Mouse (Mus musculus) forebrain, embryonic 14.5 days (tissue): ENCODE measurements around the gene Adamts20. TPM values are rescaled to one million over a fixed set of nuclear protein-coding genes. Genes with fewer than 3 reads are reported as not detected.

ENCODE experiments used
- ATAC-seq: fragments of 200-750 bp; cut with Nextera tagmentation; 2 replicates; pipeline ENCODE4 v1.8.0; 2017; ENCODE audit warnings: mild to moderate bottlenecking, moderate library complexity
- DNase-seq: peaks from one replicate; pipeline ENCODE4 v3.0.0-alpha.2; 2015; ENCODE audit warnings: low spot score
- H3K27ac ChIP-seq: fragments of 300-500 bp; sonication (generic); 2 replicates; pipeline ENCODE4 v1.5.1; 2014; ENCODE audit warnings: low read depth, mild to moderate bottlenecking, control low read depth, low read length, moderate library complexity
- H3K27me3 ChIP-seq: fragments of 300-500 bp; sonication (generic); replicated peaks from 2 replicates; pipeline ENCODE4 v1.6.1; 2014; ENCODE audit warnings: low read length, control low read depth, mixed read lengths; ENCODE audit not compliant: control insufficient read depth, insufficient read depth
- H3K36me3 ChIP-seq: fragments of 300-500 bp; sonication (generic); 2 replicates; pipeline ENCODE4 v1.6.1; 2014; ENCODE audit warnings: low read length, control low read depth; ENCODE audit not compliant: control insufficient read depth, insufficient read depth
- H3K4me1 ChIP-seq: fragments of 300-500 bp; sonication (generic); 2 replicates; pipeline ENCODE4 v1.6.1; 2014; ENCODE audit warnings: antibody characterized with exemption, low read length, control low read depth; ENCODE audit not compliant: control insufficient read depth, insufficient read depth
- H3K4me2 ChIP-seq: fragments of 300-500 bp; sonication (generic); 2 replicates; pipeline ENCODE4 v1.6.1; 2014; ENCODE audit warnings: mild to moderate bottlenecking, control low read depth, low read length
- H3K4me3 ChIP-seq: fragments of 300-500 bp; sonication (generic); 2 replicates; pipeline ENCODE4 v1.5.1; 2014; ENCODE audit warnings: low read depth, low read length, control low read depth
- H3K9ac ChIP-seq: fragments of 300-500 bp; sonication (generic); 2 replicates; pipeline ENCODE4 v1.6.1; 2014; ENCODE audit warnings: mild to moderate bottlenecking, low read length, control low read depth, moderate library complexity
- H3K9me3 ChIP-seq: fragments of 300-500 bp; sonication (generic); replicated peaks from 2 replicates; pipeline ENCODE4 v1.6.1; 2016; ENCODE audit warnings: low read length, control low read depth, mixed read lengths; ENCODE audit not compliant: control insufficient read depth
- WGBS: fragments of 180-500 bp; shearing (Covaris S2); extraction: QIAGEN DNeasy Blood & Tissue Kit; methylation state at CpG from one replicate; pipeline ENCODE4 v1.1.7; 2014; 5-methylcytosine and 5-hydroxymethylcytosine counted together
- polyA plus RNA-seq: library from polyadenylated mRNA; unstranded; fragments of >200 nt; fragmentation: Nextera tagmentation; extraction: Ambion mirVana; gene quantifications from 2 replicates; pipeline ENCODE4 v1.2.1, GENCODE M21; 2014

Gene Adamts20
- polyA plus RNA-seq, 1 experiment from 2014 or later = 2.5 TPM

DNA sequence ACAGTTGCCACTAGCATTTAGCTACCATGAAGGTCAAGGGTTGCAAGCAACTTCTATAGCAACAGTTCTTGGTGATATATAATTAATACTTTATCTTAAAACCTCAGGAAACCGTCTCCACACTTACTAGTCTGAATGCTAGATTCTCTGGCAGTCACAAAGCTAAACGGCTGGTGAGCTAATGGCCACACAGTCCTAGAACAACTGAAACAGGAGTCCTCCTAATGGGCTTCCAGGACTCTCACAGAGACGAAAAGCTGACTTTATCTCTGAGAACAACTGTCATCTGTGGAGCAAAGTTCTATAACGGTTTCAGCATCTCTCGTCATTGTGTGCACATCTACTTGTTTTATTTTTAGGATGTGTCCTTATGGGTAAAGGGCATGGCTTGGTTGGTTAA, 15.0 kb upstream of the Adamts20 start:
- Histone ChIP-seq H3K4me1 (peaks cover 16% of the 10 kb centered on the region), H3K4me3 (no peak overlapping the region), H3K4me2 (no peak overlapping the region), H3K36me3 (no peaks in the 10 kb centered on the region), H3K27me3 (no peaks in the 10 kb centered on the region), H3K9me3 (no peaks in the 10 kb centered on the region), H3K9ac (no peak overlapping the region), H3K27ac (no peak overlapping the region)
- DNase-seq (no peak), ATAC-seq (no peak)
- WGBS = 81% methylated on average over 5 of the region's 5 CpGs

DNA sequence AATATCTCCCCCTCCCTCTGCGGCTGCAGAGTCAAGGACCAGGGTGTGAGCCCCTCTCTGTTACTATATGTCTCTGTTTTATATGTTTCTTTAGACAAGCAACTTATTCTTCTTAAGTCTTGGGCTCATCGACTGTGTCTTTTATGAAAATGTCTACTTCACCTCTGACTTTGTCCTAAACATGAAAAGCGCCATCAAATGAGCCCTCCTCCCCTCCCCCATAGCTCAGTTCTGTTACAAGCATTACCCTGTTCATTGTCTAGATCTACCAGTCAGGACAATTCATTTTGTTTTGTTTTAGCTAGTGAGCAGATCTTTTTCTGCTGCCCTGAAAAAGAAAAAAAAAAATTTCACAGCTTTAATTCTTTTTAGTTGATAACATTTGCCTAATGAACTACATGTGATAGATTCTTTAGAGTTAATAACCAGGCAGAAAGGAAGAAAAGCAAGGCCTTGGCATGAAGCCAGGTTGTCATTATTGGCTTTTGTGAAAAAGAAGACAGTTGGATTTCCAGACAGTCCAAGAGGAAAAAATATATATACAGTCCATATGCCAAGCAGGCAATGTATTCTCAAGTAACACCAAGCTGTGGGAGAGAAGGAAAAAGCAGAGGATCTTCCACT, 14.4 kb upstream of the Adamts20 start:
- ATAC-seq (0 out of 2 replicates have a peak, but pooled peaks have one; percentile 32), DNase-seq (peak; percentile 81)
- H3K9ac ChIP-seq = no peak overlapping the region
- no peaks in the 10 kb centered on the region for H3K27me3 ChIP-seq
- no peak overlapping the region for H3K4me3 ChIP-seq
- no peak overlapping the region for H3K27ac ChIP-seq
- H3K9me3 ChIP-seq = no peaks in the 10 kb centered on the region
- peaks cover 16% of the 10 kb centered on the region for H3K4me1 ChIP-seq
- H3K4me2 ChIP-seq = no peak overlapping the region
- 46% methylated on average over 3 of the region's 3 CpGs for WGBS
- no peaks in the 10 kb centered on the region for H3K36me3 ChIP-seq

DNA sequence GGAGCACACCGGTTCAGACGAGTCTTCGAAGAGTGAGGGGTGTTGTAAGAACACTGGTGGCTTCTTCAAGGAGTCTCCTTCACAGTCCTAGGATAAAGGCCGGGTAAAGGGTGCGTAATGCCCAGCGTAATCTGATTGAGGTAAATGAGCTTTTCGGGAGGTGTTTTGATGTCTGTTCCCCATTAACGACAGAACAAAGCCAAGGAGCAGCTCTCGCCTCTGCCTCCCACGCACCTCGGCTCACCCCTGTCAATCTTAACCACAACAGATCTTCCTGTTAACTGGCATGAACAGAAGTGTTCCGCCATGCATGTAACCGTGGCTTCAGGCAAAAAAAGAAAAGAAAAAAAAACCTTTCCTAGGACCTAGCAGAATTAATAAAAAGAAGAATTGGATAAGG, 13.5 kb upstream of the Adamts20 start:
- no peak overlapping the region for H3K4me2 ChIP-seq
- H3K27ac ChIP-seq = no peak overlapping the region
- H3K9me3 ChIP-seq = no peaks in the 10 kb centered on the region
- WGBS = 10% methylated on average over 13 of the region's 13 CpGs
- peaks cover 16% of the 10 kb centered on the region for H3K4me1 ChIP-seq
- no peak overlapping the region for H3K4me3 ChIP-seq
- no peaks in the 10 kb centered on the region for H3K27me3 ChIP-seq
- no peaks in the 10 kb centered on the region for H3K36me3 ChIP-seq
- no peak for DNase-seq
- no peak overlapping the region for H3K9ac ChIP-seq
- peak; percentile 49 for ATAC-seq

DNA sequence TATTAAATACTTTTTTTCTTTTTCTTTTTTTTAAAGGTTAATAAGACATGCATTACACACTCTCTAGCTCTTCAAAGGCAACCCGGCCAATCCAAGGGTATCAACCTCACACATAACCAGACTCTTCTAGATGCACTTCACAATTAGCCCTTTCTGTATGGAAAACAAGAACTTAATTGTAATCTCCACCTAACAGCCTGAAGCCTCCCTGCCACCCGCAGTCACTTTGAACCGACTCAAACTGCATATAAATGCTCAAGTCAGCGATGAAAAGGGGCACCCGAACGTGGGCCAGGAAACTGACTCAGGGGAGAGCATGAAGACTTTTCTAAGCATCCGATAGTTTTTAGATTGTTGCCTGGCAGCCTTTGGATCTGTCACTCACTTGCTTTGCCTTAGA, 12.1 kb upstream of the Adamts20 start:
- WGBS = 7% methylated on average over 7 of the region's 7 CpGs
- Histone ChIP-seq H3K9ac (no peak overlapping the region), H3K36me3 (no peaks in the 10 kb centered on the region), H3K27me3 (no peaks in the 10 kb centered on the region), H3K4me1 (peaks cover 16% of the 10 kb centered on the region), H3K4me2 (no peak overlapping the region), H3K9me3 (no peaks in the 10 kb centered on the region), H3K27ac (no peak overlapping the region), H3K4me3 (no peak overlapping the region)
- DNase-seq = peak; percentile 72
- peak; percentile 58; the same call in 1 of the 2 replicates for ATAC-seq

DNA sequence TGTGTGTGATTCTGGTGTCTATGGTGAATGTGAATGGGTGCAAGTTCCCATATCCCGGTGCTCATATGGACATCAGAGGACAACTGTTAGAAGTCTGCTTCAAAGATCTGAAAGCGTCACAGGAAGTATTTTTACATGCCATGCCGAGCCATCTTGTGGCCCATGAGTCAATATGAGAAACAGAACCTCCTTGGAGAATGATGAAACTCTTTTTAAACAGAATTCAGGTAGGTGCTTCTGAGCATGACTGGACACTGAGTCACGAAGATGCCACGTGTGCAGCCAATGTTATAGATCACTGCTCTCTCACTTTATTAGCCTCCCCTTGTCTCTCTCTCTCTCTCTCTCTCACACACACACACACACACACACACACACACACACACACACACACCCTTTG, 10.8 kb upstream of the Adamts20 start:
- H3K36me3 ChIP-seq = no peaks in the 10 kb centered on the region
- no peak overlapping the region for H3K4me2 ChIP-seq
- WGBS = 91% methylated on average over 5 of the region's 5 CpGs
- H3K4me3 ChIP-seq = no peak overlapping the region
- no peak overlapping the region for H3K27ac ChIP-seq
- peaks cover 16% of the 10 kb centered on the region for H3K4me1 ChIP-seq
- no peak for ATAC-seq
- no peaks in the 10 kb centered on the region for H3K9me3 ChIP-seq
- H3K9ac ChIP-seq = no peak overlapping the region
- H3K27me3 ChIP-seq = no peaks in the 10 kb centered on the region
- DNase-seq = no peak

DNA sequence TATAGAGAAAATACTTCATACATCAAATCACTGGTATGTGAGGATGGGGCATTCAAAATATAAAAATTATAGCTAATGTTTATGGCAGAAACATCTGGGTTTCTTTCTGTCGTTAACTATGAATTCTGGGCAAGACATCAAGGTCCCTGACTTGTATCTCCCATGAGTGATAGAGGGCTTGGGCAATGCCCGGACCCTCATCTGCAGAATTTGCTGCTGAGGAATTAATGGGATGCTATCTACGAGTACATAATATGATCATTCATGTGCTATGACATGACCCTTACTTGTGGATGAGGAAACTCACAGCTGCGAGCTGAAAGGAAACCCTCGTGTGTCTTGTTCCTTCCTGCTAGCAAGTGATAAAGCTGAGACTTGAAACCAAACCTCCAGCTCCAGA, 5.1 kb upstream of the Adamts20 start:
- Histone ChIP-seq H3K9me3 (no peaks in the 10 kb centered on the region), H3K4me1 (no peaks in the 10 kb centered on the region), H3K27me3 (no peaks in the 10 kb centered on the region), H3K9ac (no peak overlapping the region), H3K4me3 (no peak overlapping the region), H3K4me2 (no peak overlapping the region), H3K27ac (no peak overlapping the region), H3K36me3 (no peaks in the 10 kb centered on the region)
- DNase-seq = no peak
- 87% methylated on average over 5 of the region's 5 CpGs for WGBS
- no peak for ATAC-seq

DNA sequence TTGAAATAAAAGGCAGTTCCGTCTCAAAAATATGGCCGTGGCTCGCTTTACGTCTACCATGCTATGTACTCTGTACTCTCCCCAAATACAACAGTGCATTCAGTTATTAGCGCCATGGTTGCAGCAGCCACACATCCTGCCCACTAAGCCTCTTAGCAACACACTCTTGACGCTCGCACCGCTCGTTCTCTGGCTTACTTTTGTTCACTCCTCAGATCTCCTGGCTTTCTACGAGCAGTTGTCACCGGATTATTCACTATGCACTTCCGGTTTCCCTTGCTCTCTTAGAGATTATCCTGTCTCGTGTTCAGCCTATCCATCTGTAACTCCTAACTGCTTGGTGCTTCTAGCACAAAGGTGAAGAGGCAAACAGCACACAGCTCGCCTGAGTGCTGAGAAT, 337 bp downstream of the Adamts20 start:
- Histone ChIP-seq H3K9me3 (no peaks in the 10 kb centered on the region), H3K27ac (no peak overlapping the region), H3K4me2 (no peak overlapping the region), H3K36me3 (no peaks in the 10 kb centered on the region), H3K27me3 (no peaks in the 10 kb centered on the region), H3K9ac (no peak overlapping the region), H3K4me1 (no peaks in the 10 kb centered on the region), H3K4me3 (no peak overlapping the region)
- DNase-seq (no peak), ATAC-seq (no peak)
- WGBS = 63% methylated on average over 14 of the region's 14 CpGs

DNA sequence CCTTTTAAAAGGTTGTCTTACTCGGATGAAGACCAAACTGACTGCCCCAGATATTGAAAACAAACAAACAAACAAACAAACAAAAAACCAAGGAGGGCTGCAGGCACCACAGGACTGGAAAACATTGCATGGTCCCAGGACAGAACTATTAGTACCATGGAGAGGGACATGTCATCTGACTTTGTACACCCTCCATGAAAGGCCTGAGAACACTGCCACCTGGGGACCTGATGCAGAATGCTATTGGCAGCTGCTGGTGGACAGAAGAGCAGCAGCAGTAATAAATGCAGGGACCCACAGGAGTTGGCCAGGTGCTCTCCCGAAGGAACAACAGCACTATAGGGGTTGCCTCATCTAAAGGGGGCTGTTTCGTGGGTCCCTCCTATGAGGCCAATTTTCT, 2.0 kb downstream of the Adamts20 start:
- DNase-seq (no peak), ATAC-seq (no peak)
- Histone ChIP-seq H3K4me3 (no peak overlapping the region), H3K36me3 (no peaks in the 10 kb centered on the region), H3K4me2 (no peak overlapping the region), H3K27me3 (no peaks in the 10 kb centered on the region), H3K9ac (no peak overlapping the region), H3K9me3 (no peaks in the 10 kb centered on the region), H3K27ac (no peak overlapping the region), H3K4me1 (no peaks in the 10 kb centered on the region)
- 79% methylated on average over 3 of the region's 3 CpGs for WGBS

DNA sequence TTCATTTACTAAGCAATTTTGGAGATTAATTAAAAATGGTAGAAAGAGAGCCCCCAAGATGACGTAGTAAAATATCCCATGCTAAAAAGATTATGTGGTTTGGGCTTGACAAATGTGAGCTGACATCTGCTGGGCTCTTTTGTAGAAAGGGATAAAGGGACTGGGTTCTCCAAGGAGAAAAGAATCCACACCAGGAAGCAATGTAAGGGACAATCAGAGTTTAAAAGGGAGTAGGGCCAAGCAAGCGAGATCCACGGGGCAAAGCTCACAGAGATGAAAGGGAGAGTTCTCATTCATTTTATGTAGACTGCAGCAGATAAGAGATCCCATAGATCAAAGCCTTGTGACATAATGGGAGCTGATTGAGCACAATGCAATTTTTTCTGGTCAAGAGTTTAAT, 3.0 kb downstream of the Adamts20 start:
- Histone ChIP-seq H3K4me2 (no peak overlapping the region), H3K27ac (no peak overlapping the region), H3K9me3 (no peaks in the 10 kb centered on the region), H3K4me1 (no peaks in the 10 kb centered on the region), H3K36me3 (no peaks in the 10 kb centered on the region), H3K9ac (no peak overlapping the region), H3K27me3 (no peaks in the 10 kb centered on the region), H3K4me3 (no peak overlapping the region)
- 19% methylated on average over 3 of the region's 3 CpGs for WGBS
- DNase-seq = no peak
- no peak for ATAC-seq
